Mouse (Mus musculus) thymus, adult 2 months (tissue): ENCODE measurements around the gene Gpx1.

Experiments
- CTCF ChIP-seq: fragments of 200-500 bp; IDR thresholded peaks from 2 replicates; pipeline ENCODE4 v1.5.1; 2012; ENCODE audit warnings: mild to moderate bottlenecking, control low read depth, low read length, moderate library complexity, borderline replicate concordance; ENCODE audit not compliant: control insufficient read depth, poor library complexity, insufficient read depth; ENCODE audit errors: extremely low read depth
- POLR2A ChIP-seq: fragments of 200-500 bp; IDR thresholded peaks from 2 replicates; pipeline ENCODE4 v1.6.1; 2012; ENCODE audit warnings: mild to moderate bottlenecking, low read length, control low read depth, moderate library complexity; ENCODE audit not compliant: control insufficient read depth, poor library complexity, insufficient read depth; ENCODE audit errors: extremely low read depth

GRCm38 (mm10) chr9:108340258-108341138 is 1.8 kb downstream of the Gpx1 start:
- TF ChIP-seq POLR2A (no peak), CTCF (no peak)
